Mouse (Mus musculus) CH12.LX (cell line): Measurements from ENCODE around the gene Ttbk1. TPM values are rescaled to one million over a fixed set of nuclear protein-coding genes. Genes with fewer than 3 reads are reported as not detected.
A peak's percentile ranks its signal among the peaks of the same experiment; 100 is the strongest.

Experiments
- DNase-seq: peaks from one replicate; pipeline ENCODE4 v3.0.0-alpha.2; 2013; ENCODE audit errors: extremely low read depth
- H3K27ac ChIP-seq: 2 replicates; pipeline ENCODE4 v1.5.1; 2012; ENCODE audit warnings: low read depth, mild to moderate bottlenecking, control low read depth, moderate library complexity; ENCODE audit not compliant: insufficient read depth
- H3K27me3 ChIP-seq: replicated peaks from 2 replicates; pipeline ENCODE3; 2012; ENCODE audit warnings: inconsistent platforms
- H3K36me3 ChIP-seq, 2 experiments: replicated peaks in 1 of 2; 2 replicates each; pipeline versions ENCODE3 to v1.6.1; 2012; ENCODE audit warnings: inconsistent platforms in 1 of 2, low read length in 1 of 2, mild to moderate bottlenecking in 1 of 2, mixed read lengths in 1 of 2, moderate library complexity in 1 of 2; ENCODE audit not compliant: control insufficient read depth in 1 of 2, insufficient read depth in 1 of 2
- H3K4me1 ChIP-seq, 2 experiments: 2 replicates each; pipeline ENCODE4 v1.6.1; 2012; ENCODE audit warnings: inconsistent platforms in 1 of 2, moderate library complexity in 1 of 2; ENCODE audit not compliant: insufficient read depth in 2 of 2, control insufficient read depth in 1 of 2
- H3K4me2 ChIP-seq: 2 replicates; pipeline ENCODE4 v1.6.1; 2012; ENCODE audit warnings: low read depth, mild to moderate bottlenecking, control low read depth; ENCODE audit not compliant: poor library complexity, insufficient read depth, severe bottlenecking
- H3K4me3 ChIP-seq, 3 experiments: fragments of 150-350 bp in 1 of 3; sonication (generic) in 1 of 3; replicated peaks in 1 of 3; 2 replicates each; pipeline versions ENCODE3 to v1.5.1; 2011 to 2012; ENCODE audit warnings: low read depth in 2 of 3, low read length in 2 of 3, mild to moderate bottlenecking in 2 of 3, moderate library complexity in 2 of 3, control low read depth in 1 of 3, improper control_type of control experiment in 1 of 3, inconsistent platforms in 1 of 3, mixed read lengths in 1 of 3; ENCODE audit not compliant: poor library complexity in 1 of 3
- H3K79me2 ChIP-seq: replicated peaks from 2 replicates; pipeline ENCODE4 v1.6.1; 2012; ENCODE audit warnings: mild to moderate bottlenecking, moderate library complexity; ENCODE audit not compliant: control insufficient read depth, poor library complexity, insufficient read depth, severe bottlenecking; ENCODE audit errors: extremely low read depth
- H3K9ac ChIP-seq: 2 replicates; pipeline ENCODE4 v1.6.1; 2012; ENCODE audit warnings: low read depth, mild to moderate bottlenecking, control low read depth, moderate library complexity; ENCODE audit not compliant: insufficient read depth
- H3K9me3 ChIP-seq: replicated peaks from 2 replicates; pipeline ENCODE3; 2012; ENCODE audit warnings: low read length, inconsistent platforms, mixed read lengths
- CTCF ChIP-seq, 2 experiments: IDR thresholded peaks in 1 of 2; conservative IDR thresholded peaks in 1 of 2; 2 replicates each; pipeline ENCODE4 v1.5.1; 2011 to 2012; ENCODE audit warnings: low read depth in 2 of 2, low read length in 2 of 2, improper control_type of control experiment in 1 of 2, inconsistent platforms in 1 of 2, mild to moderate bottlenecking in 1 of 2, moderate library complexity in 1 of 2
- E2F4 ChIP-seq: IDR thresholded peaks from 2 replicates; pipeline ENCODE4 v1.6.1; 2011; ENCODE audit warnings: low read depth, low read length, improper control_type of control experiment; ENCODE audit not compliant: insufficient replicate concordance
- ELF1 ChIP-seq: IDR thresholded peaks from 2 replicates; pipeline ENCODE4 v1.6.1; 2014; ENCODE audit warnings: low read depth, mild to moderate bottlenecking, inconsistent platforms, low read length, improper control_type of control experiment
- GABPA ChIP-seq: IDR thresholded peaks from 2 replicates; pipeline ENCODE4 v1.6.1; 2012; ENCODE audit warnings: low read depth, low read length, improper control_type of control experiment, inconsistent platforms; ENCODE audit not compliant: insufficient replicate concordance
- JUN ChIP-seq: IDR thresholded peaks from 2 replicates; pipeline ENCODE4 v1.6.1; 2011; ENCODE audit warnings: low read depth, mild to moderate bottlenecking, low read length, improper control_type of control experiment, moderate library complexity; ENCODE audit not compliant: insufficient read depth
- NRF1 ChIP-seq: IDR thresholded peaks from 2 replicates; pipeline ENCODE4 v1.6.1; 2014; ENCODE audit warnings: low read depth, mild to moderate bottlenecking, inconsistent platforms, low read length, improper control_type of control experiment, moderate library complexity
- SMC3 ChIP-seq: IDR thresholded peaks from 2 replicates; pipeline ENCODE4 v1.6.1; 2011; ENCODE audit warnings: low read depth, low read length, improper control_type of control experiment
- UBTF ChIP-seq: IDR thresholded peaks from 2 replicates; pipeline ENCODE4 v1.6.1; 2012; ENCODE audit warnings: low read depth, mild to moderate bottlenecking, inconsistent platforms, low read length, improper control_type of control experiment, moderate library complexity
- ZMIZ1 ChIP-seq: IDR thresholded peaks from 2 replicates; pipeline ENCODE4 v1.6.1; 2012; ENCODE audit warnings: low read depth, mild to moderate bottlenecking, inconsistent platforms, low read length, improper control_type of control experiment
- dilution Hi-C: fragments of 300-500 bp; cut with MboI; formaldehyde crosslinking; loops from 2 replicates; pipeline ENCODE4 v1.14.3; 2020; ENCODE audit warnings: low sequenced_read_pairs; ENCODE audit not compliant: extremely low pct_unique_long_range_greater_than_20kb, extremely low pct_ligation_motif_present
- in situ Hi-C: fragments of 300-500 bp; cut with MboI; formaldehyde crosslinking; loops from 3 replicates; pipeline ENCODE4 v1.14.3; 2019; ENCODE audit warnings: low sequenced_read_pairs, low pct_ligation_motif_present, low pct_unique_long_range_greater_than_20kb, mixed read lengths
- polyA plus RNA-seq: library from polyadenylated mRNA; unstranded; fragments of >175 nt; gene quantifications from 2 replicates; pipeline ENCODE4 v1.2.1, GENCODE M21; 2012; ENCODE audit warnings: low read depth; ENCODE audit not compliant: insufficient read length
- total RNA-seq, 2 experiments: library from RNA; depleted of rRNA; stranded (reverse); fragments of 300-350 nt in 1 of 2; fragments of >200 nt in 1 of 2; gene quantifications; 2 replicates each; pipeline ENCODE4 v1.2.3; 2012 to 2014

Ttbk1 gene
- total and polyA plus RNA-seq, 3 experiments = 0.08 TPM; not detected in 2

- dilution Hi-C loops = no loop called here
Observed at GRCm38 (mm10) chr17:46426496-46426895, 61.0 kb downstream of the Ttbk1 start.

GRCm38 (mm10) chr17:46419717-46420116, 67.8 kb downstream of the Ttbk1 start:
- Histone ChIP-seq H3K9ac (no peak overlapping the region), H3K79me2 (no peaks in the 10 kb centered on the region), H3K36me3 (no peaks in the 10 kb centered on the region), H3K4me3 (no peak overlapping the region), H3K9me3 (no peaks in the 10 kb centered on the region), H3K4me2 (no peak overlapping the region), H3K27me3 (no peaks in the 10 kb centered on the region), H3K4me1 (peaks cover 0 to 2% of the 10 kb centered on the region in 2 experiments; a peak in 1 of 4 replicates), H3K27ac (no peak overlapping the region)
- in situ Hi-C loops (no loop called here), dilution Hi-C loops (no loop called here)
- peak; percentile 20; the same call in 1 of the 2 replicates for TF ChIP-seq SMC3
- no peak for TF ChIP-seq ELF1
- TF ChIP-seq CTCF (conservative IDR thresholded peaks at IDR 0.05 in 1 of 2, IDR thresholded peaks at IDR 0.05 in 1 of 2; ENCODE audit: low read depth in 2 of 2, low read length in 2 of 2) = peak in 1 of 2 experiments; percentile 39; a peak in 2 of 4 replicates
- peak; percentile 11 for DNase-seq

More at GRCm38 (mm10) chr17:46426496-46426895, 61.0 kb downstream of the Ttbk1 start:
- Histone ChIP-seq H3K9me3 (no peaks in the 10 kb centered on the region), H3K27ac (no peak overlapping the region), H3K4me3 (no peak overlapping the region), H3K9ac (no peak overlapping the region), H3K4me2 (no peak overlapping the region), H3K79me2 (no peaks in the 10 kb centered on the region), H3K27me3 (peaks cover 32% of the 10 kb centered on the region), H3K36me3 (no peaks in the 10 kb centered on the region), H3K4me1 (no peaks in the 10 kb centered on the region)
- DNase-seq = no peak
- TF ChIP-seq NRF1 = no peak
- no peak for TF ChIP-seq JUN
- no peak for TF ChIP-seq E2F4
- TF ChIP-seq ZMIZ1 = no peak
- in situ Hi-C loops = no loop called here

- no peaks in the 10 kb centered on the region for H3K9me3 ChIP-seq
- no peaks in the 10 kb centered on the region for H3K27me3 ChIP-seq
- no peak overlapping the region for H3K4me3 ChIP-seq
- dilution Hi-C loops = no loop called here
- TF ChIP-seq ZMIZ1 (no peak), JUN (no peak), E2F4 (no peak), GABPA (no peak), UBTF (no peak)
- TF ChIP-seq, all 38 proteins: peak for 0
- no peak for DNase-seq
- H3K27ac ChIP-seq = no peak overlapping the region
- in situ Hi-C loops = no loop called here
- H3K9ac ChIP-seq = no peak overlapping the region
- H3K79me2 ChIP-seq = no peaks in the 10 kb centered on the region
- peaks cover 0 to 2% of the 10 kb centered on the region in 2 experiments; a peak in 1 of 4 replicates for H3K4me1 ChIP-seq
- no peak overlapping the region for H3K4me2 ChIP-seq
- H3K36me3 ChIP-seq = no peaks in the 10 kb centered on the region
Observed at GRCm38 (mm10) chr17:46418628-46419027, 68.8 kb downstream of the Ttbk1 start.
